Mouse (Mus musculus): ENCODE results near the gene Gm10031.
A peak's percentile ranks its signal among the peaks of the same experiment; 100 is the strongest.

Gm10031 gene

GRCm38 (mm10) chr1:156543999-156544398 is 20.2 kb downstream of the Gm10031 start:
- DNase-seq, result no peak

GRCm38 (mm10) chr1:156558024-156558930 is 34.5 kb downstream of the Gm10031 start, which contains the start of gene Abl2:
Gene Abl2 (plus strand): TSS chr1:156558786.
- peak; percentile 93 for DNase-seq

- DNase-seq, result peak; percentile 67
Observed at GRCm38 (mm10) chr1:156558950-156559640, 35.3 kb downstream of the Gm10031 start.

GRCm38 (mm10) chr1:156559641-156560020 is 35.8 kb downstream of the Gm10031 start:
- DNase-seq, result no peak

- no peak for DNase-seq
Observed at GRCm38 (mm10) chr1:156560500-156560899, 36.7 kb downstream of the Gm10031 start.

- DNase-seq, result no peak
Observed at GRCm38 (mm10) chr1:156565328-156565727, 41.5 kb downstream of the Gm10031 start.

- no peak for DNase-seq
Observed at GRCm38 (mm10) chr1:156566132-156566531, 42.3 kb downstream of the Gm10031 start.

GRCm38 (mm10) chr1:156569615-156570014 is 45.8 kb downstream of the Gm10031 start:
- DNase-seq, result no peak

GRCm38 (mm10) chr1:156572952-156573351 is 49.1 kb downstream of the Gm10031 start:
- DNase-seq, result no peak

Measured in right cerebral cortex, adult 18-20 months (tissue).